28 mouse cellular contexts compared by ENCODE assay signal in the genomic region with DNA sequence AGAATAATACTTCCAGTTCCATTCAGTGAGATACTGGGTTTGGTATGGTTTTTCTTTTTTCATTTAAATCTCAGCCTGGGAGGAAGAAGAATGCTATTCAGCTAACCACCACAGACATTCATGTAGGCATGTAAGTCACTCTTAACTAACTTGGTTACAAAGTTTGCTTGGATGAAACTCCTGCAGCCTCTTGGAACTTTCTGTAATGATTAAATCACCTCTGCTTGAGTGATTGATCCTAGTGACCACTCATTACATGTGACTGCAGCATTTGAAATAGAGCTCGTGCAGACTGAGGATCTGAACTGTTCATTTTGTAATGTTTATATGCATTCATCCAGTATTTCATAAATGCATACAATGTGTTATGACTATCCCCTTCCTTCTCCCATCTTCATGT.
"Had no signal": no experiment of that assay in that cellular context is flagged by ENCODE, and none has a peak within 500 bp of the region (broad histone marks: within the 10 kb centered on the region; RNA-seq: fewer than 3 reads in every experiment).

No protein-coding gene starts in this region.

- ATAC-seq: forebrain, embryonic 13.5 days; forebrain, embryonic 14.5 days; forebrain, embryonic 15.5 days; forebrain, embryonic 16.5 days; forebrain, postnatal 0 days had no signal

- H3K9me3 ChIP-seq: embryonic facial prominence, embryonic 10.5 days; embryonic facial prominence, embryonic 12.5 days; embryonic facial prominence, embryonic 13.5 days; embryonic facial prominence, embryonic 15.5 days; forebrain, embryonic 10.5 days; forebrain, embryonic 12.5 days; forebrain, embryonic 13.5 days; forebrain, embryonic 15.5 days had no signal

- H3K9ac ChIP-seq: embryonic facial prominence, embryonic 12.5 days; embryonic facial prominence, embryonic 13.5 days; embryonic facial prominence, embryonic 15.5 days; forebrain, embryonic 12.5 days; forebrain, embryonic 13.5 days; forebrain, embryonic 15.5 days; forebrain, postnatal 0 days had no signal

- DNase-seq: cerebellum, adult 18-20 months; cerebellum, adult 2 months; cerebellum, adult 8-10 months; cerebellum, adult 9-10 months; cerebellum, adult 9-11 months; cerebellum, postnatal 10 days; cerebellum, postnatal 14 days; cerebellum, postnatal 25 days; cerebellum, postnatal 36 days; embryo, embryonic 11 days; forebrain, postnatal 0 days; gastrocnemius, adult 2 months; gastrocnemius, postnatal 10 days; gastrocnemius, postnatal 14 days; gastrocnemius, postnatal 25 days; gastrocnemius, postnatal 36 days; heart, adult 11 months had no signal

- H3K27ac ChIP-seq: embryonic facial prominence, embryonic 10.5 days; embryonic facial prominence, embryonic 12.5 days; embryonic facial prominence, embryonic 13.5 days; embryonic facial prominence, embryonic 15.5 days; forebrain, embryonic 10.5 days; forebrain, embryonic 12.5 days; forebrain, embryonic 13.5 days; forebrain, embryonic 15.5 days; gastrocnemius, adult 2 months had no signal

- H3K27me3 ChIP-seq: embryonic facial prominence, embryonic 12.5 days; embryonic facial prominence, embryonic 13.5 days; embryonic facial prominence, embryonic 15.5 days; forebrain, embryonic 12.5 days; forebrain, embryonic 13.5 days; forebrain, embryonic 15.5 days had no signal

- H3K4me3 ChIP-seq: embryonic facial prominence, embryonic 10.5 days; embryonic facial prominence, embryonic 12.5 days; embryonic facial prominence, embryonic 13.5 days; embryonic facial prominence, embryonic 15.5 days; erythroblast, embryonic 14.5 days; forebrain, embryonic 10.5 days; forebrain, embryonic 12.5 days; forebrain, embryonic 13.5 days; forebrain, embryonic 15.5 days; gastrocnemius, adult 2 months had no signal

- H3K4me2 ChIP-seq: embryonic facial prominence, embryonic 12.5 days; embryonic facial prominence, embryonic 13.5 days; embryonic facial prominence, embryonic 15.5 days; forebrain, embryonic 12.5 days; forebrain, embryonic 13.5 days; forebrain, embryonic 15.5 days had no signal

- H3K36me3 ChIP-seq: embryonic facial prominence, embryonic 10.5 days; embryonic facial prominence, embryonic 12.5 days; embryonic facial prominence, embryonic 13.5 days; embryonic facial prominence, embryonic 15.5 days; forebrain, embryonic 10.5 days; forebrain, embryonic 12.5 days; forebrain, embryonic 15.5 days had no signal

- H3K4me1 ChIP-seq: embryonic facial prominence, embryonic 10.5 days; embryonic facial prominence, embryonic 12.5 days; embryonic facial prominence, embryonic 13.5 days; embryonic facial prominence, embryonic 15.5 days; forebrain, embryonic 10.5 days; forebrain, embryonic 12.5 days; forebrain, embryonic 13.5 days; forebrain, embryonic 15.5 days had no signal
